Mouse (Mus musculus): ENCODE data around the gene Sesn3. TPM values are rescaled to one million over a fixed set of nuclear protein-coding genes. Genes with fewer than 3 reads are reported as not detected.

Gene Sesn3
- polyA plus RNA-seq, 1 experiment from 2014 or later, result 8.2 TPM

GRCm38 (mm10) chr9:14382256-14382791, 107.5 kb downstream of the Sesn3 start:
- Histone ChIP-seq H3K9me3 (ENCODE audit: control insufficient read depth, low read length) (no peaks in the 10 kb centered on the region), H3K4me1 (replicated peaks; ENCODE audit: control insufficient read depth, insufficient read depth) (0 out of 2 replicates have a peak, but pooled peaks cover 3% of the 10 kb centered on the region), H3K4me3 (ENCODE audit: low read depth, low read length) (no peak overlapping the region), H3K27ac (replicated peaks) (no peak overlapping the region), H3K36me3 (ENCODE audit: control insufficient read depth, insufficient read depth, low read length) (no peaks in the 10 kb centered on the region), H3K4me2 (replicated peaks; ENCODE audit: low read depth) (no peak overlapping the region), H3K9ac (ENCODE audit: low read length) (no peak overlapping the region), H3K27me3 (ENCODE audit: control insufficient read depth, insufficient read depth, low read length) (no peaks in the 10 kb centered on the region)
- DNase-seq (ENCODE audit: low spot score) (no peak), ATAC-seq (ENCODE audit: low FRiP score, low TSS enrichment) (no peak)
- WGBS, result 63% methylated on average over 5 of the region's 5 CpGs
- TF ChIP-seq EP300 (optimal IDR thresholded peaks at IDR 0.05) (no peak), CTCF (IDR thresholded peaks at IDR 0.05; ENCODE audit: low read depth) (no peak)

Other genes starting within 250 kb of the Sesn3 start
- 80.8 and 90.1 TPM in 2 replicates for gene Endod1, start 106.4 kb downstream of the Sesn3 start, polyA plus RNA-seq (2015; fragmentation: Nextera tagmentation; extraction: Ambion mirVana)
- 0.16 and 0.21 TPM in 2 replicates for gene Kdm4d, start 225.4 kb downstream of the Sesn3 start, polyA plus RNA-seq (2015; fragmentation: Nextera tagmentation; extraction: Ambion mirVana)
- 115 and 120 TPM in 2 replicates for gene Cwc15, start 225.6 kb downstream of the Sesn3 start, polyA plus RNA-seq (2015; fragmentation: Nextera tagmentation; extraction: Ambion mirVana)